Mouse (Mus musculus) adrenal gland, postnatal 4 days (tissue): ENCODE measurements at regions not wholly inside any gene's neighbourhood (a gene's known extent, or its start where the extent isn't known, plus 50 kb on each side); places are given as distances from the start of the nearest gene placed in this dataset.

Experiments
- DNase-seq, 2 experiments: peaks; one replicate each; pipeline ENCODE4 v3.0.0; 2021 to 2022; ENCODE audit warnings: low spot score in 2 of 2, mixed read lengths in 2 of 2

DNA sequence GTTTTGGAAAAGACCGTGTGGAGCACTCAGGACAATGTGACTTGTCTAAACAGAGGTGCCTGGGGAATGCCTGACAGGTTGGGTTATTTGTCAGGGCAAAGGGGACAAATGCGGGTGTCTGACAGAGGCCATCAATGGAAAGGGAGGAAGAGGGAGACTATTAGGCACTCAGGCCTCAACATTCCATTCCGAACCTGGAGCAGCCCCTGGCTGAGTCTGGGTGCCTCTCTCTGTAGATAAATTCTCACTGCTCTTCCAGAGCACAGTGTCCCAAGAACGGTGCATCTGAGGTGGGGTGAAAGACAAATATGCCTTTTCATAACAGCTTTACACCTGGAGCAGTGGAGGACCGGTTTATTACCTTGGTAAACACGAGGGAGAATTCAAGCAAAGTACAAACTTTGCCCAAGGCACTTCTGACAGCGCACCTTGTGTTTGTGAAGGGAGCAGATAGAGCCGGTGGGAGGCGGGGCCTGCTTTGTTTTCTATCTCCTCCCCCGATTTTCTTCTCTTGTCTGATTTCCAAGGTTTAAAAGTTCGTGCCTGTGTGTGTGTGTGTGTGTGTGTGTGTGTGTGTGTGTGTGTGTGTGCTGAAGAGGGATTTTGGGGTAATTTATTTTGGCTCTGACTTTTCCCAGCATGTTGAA, 68.4 kb upstream of the Bcl6 start:
- DNase-seq, result no peak

DNA sequence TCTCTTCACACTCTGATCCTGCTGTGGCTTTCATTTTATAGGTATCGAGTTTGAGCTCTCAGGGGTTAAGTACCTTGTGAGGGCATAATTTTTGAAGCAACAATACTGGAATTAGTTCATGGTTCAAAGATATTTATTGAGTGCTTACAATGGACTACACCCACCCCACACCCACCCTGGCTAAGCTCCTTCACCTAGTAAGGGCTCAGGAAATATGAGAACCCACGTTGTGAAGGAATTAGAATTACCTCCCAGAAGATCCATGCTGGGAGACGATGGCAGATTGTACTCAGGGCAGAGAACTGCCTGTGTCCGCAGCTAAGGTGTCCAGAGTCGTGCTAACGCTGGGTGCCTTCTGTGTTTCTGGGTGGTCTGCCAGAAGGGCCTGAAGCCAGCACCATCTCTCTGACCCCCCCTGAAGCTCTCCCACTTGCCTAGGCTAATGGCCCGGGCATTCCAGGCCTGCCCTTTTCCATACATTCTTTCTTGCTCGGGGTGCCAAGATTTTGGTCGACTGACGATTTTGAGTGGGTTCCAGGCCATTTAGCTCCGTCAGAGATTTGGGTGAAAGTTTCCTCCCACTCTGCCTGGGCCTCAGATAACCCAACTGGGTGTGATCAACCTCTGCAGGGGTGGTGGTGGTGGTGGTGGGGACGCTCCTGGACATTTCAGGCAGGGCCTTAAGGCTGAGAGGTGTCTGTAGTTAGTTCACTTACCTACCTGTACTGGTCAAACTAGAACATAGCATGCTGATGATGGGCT, 67.7 kb upstream of the Bcl6 start:
- no peak for DNase-seq

DNA sequence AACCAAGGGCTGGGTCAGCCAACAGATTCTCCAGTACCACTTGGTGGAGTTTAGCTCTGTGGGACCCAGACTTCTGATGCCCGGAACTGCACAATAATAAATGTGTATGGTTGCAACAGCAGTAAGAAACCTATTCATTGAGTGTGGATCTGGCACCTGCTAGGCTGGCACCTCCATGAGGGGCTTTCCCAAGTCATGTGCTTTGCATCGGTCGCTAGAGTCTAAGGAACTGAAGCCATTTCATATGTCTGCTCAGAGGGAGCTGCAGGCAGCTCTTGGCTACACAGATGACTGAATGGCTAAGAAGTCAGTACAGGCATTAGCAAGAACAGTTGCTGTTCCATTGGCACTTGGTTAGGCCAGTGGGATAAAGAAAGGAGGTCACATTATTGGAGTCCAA, 65.6 kb upstream of the Bcl6 start:
- DNase-seq, result no peak

DNA sequence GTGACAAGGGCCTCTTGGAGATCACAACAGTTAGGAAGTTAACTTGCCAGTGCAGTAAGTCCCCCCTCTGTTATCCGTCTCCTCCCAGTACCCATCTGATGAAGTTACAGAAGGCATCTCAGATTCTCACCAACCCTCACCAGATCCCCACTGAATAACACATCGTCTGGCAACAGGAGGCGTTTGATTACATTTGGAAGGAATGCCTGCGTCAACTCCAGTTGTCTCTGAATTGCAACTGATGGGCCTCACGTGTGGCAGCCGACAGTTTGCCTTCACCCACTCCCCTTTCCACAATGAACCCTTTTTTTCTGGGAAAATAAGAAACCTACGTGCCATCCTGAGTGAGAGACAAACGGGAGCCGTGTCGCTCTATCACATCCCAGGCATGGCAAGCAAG, 64.8 kb upstream of the Bcl6 start:
- no peak for DNase-seq

DNA sequence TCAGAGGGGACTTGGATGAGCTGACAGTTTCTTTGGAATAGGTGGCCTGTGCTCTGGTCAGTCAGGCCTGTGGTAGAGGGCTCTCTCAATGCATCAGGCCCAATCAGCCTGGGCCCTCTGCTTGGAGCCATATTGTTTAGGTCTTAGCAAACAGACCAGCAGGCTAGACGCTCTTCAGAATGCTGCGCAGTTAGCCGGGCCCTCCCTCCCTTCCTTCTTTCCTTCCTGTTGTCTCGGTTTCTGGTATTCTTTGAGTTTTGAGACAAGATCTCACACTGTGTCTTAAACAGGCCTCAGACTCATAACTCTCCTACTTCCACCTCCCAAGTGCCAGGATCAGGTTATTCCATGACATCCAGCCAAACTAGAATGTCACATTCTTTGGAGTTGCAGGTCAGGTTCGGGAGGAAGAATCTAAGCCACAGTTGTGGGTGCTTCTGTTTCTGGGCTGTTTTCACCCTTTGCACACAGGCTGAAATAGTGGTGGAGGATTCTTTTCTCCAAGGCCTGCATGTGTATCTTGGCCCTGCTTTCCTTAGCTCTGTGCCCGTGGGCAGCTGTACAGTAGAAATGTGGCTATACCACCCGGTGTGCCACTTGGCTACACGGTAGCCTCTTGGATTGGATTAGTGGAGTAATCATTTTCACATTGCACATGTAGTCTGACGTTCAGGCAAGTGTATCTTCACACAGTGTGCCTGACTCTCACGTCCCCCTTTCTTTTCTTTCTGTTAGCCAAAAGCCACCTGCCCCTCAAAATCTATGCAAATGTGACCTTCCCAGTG, 62.4 kb upstream of the Bcl6 start:
- DNase-seq, result no peak

DNA sequence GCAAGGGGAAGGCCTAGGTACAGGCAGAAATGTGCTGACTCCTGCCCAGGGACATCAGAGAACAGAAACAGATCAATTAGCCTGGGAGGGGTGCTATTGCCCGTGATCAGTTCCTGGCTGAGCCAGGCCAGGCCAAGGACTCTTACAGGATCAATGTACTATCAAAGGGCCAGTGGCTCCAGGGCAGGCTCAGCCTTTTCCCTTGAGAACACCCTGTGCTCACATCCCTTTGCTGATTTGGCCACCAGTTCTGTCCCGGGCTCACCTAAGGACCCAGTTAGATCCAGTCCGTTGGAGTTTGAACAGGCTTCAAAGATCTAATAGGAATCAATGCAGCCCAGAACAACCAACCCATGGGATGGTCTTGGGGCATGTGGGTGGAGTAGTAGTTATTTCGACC, 55.1 kb upstream of the Bcl6 start:
- no peak for DNase-seq

DNA sequence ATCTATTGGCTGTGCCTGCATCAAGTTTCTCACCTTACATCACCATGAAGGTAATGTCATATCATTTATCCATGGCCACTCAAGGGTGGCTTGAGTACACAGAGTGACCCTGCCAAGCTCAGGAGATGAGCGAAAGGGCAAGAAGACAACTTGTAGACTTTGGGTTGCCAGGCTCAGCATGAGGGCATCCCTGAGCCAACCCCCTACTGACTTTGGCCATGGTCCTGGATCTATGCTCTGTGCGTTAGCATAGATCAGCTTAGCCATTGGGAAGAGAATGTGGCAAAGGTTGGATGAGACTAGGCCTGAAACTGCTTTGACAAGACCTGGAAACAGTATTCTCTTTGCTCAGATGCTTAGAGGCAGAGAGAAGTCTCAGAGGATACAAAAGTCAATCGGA, 54.3 kb upstream of the Bcl6 start:
- DNase-seq, result no peak

DNA sequence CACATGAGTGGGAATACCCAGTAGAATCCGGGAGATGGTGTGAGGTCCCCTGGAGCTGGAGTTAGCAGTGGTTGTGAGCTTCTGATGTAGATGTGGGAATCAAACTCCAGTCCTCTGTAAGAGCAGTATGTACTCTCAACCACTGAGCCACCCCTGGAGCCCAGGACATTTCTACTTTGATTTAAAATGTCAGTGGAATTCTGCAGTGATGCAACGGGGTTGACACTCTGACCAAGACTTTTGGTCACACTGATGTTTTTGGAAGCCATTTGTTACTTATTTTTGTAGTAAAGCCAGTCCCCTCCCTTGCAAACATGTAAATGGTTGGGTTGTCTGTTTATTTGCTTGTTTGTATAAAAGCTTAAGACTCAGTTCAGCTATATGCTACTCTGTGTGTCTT, 53.6 kb upstream of the Bcl6 start:
- DNase-seq, result no peak

DNA sequence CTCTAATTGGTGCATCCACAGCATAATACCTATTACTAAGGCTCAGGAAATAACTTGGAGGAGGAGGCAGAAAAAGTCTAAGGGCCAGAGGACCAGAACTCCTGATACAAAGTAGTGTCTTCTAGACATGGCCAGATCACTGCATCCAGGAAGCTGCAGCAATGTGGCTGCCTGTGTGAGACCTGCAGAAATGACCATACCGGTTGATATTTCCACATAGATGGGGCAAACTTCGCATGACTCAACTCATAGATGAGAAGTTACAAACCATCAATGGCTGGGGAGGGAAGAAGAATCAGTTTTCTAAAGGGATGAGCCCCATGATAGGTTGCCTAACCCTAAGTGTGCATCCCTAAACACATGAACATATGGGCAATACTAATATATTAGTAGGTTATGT, 52.8 kb upstream of the Bcl6 start:
- no peak for DNase-seq

DNA sequence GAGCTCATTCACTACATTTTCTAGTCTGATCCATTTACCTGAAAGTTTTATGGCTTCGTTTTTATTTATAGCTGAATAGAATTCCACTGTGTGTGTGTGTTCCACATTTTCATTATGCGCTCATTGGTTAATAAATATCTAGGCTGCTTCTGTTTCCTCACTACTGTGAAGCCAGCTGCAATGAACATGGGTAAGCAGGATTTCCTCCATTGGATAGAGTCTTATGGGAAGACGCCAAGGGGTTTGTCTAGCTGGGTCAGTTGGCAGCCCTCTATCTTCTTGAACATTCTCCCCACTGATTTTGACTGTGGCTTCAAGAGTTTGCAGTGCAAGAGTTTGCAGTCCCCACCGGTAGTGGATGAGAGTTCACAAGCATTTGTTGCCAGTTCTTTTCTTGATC, 51.1 kb upstream of the Bcl6 start:
- no peak for DNase-seq
